Mouse (Mus musculus) midbrain, embryonic 13.5 days (tissue): ENCODE measurements around the gene Aste1. TPM values are rescaled to one million over a fixed set of nuclear protein-coding genes. Genes with fewer than 3 reads are reported as not detected.

ENCODE experiments used
- ATAC-seq: fragments of 200-750 bp; cut with Nextera tagmentation; 2 replicates; pipeline ENCODE4 v1.8.0; 2017; ENCODE audit warnings: mild to moderate bottlenecking, moderate TSS enrichment, moderate library complexity
- H3K27ac ChIP-seq: fragments of 300-500 bp; sonication (generic); 2 replicates; pipeline ENCODE4 v1.5.1; 2015; ENCODE audit warnings: inconsistent platforms, mild to moderate bottlenecking, moderate library complexity
- H3K27me3 ChIP-seq: fragments of 300-500 bp; sonication (generic); 2 replicates; pipeline ENCODE4 v1.6.1; 2015; ENCODE audit warnings: mild to moderate bottlenecking, inconsistent platforms
- H3K36me3 ChIP-seq: fragments of 300-500 bp; sonication (generic); 2 replicates; pipeline ENCODE4 v1.6.1; 2015; ENCODE audit warnings: mild to moderate bottlenecking, inconsistent platforms
- H3K4me1 ChIP-seq: fragments of 300-500 bp; sonication (generic); replicated peaks from 2 replicates; pipeline ENCODE4 v1.6.1; 2015; ENCODE audit warnings: inconsistent platforms
- H3K4me2 ChIP-seq: fragments of 300-500 bp; sonication (generic); replicated peaks from 2 replicates; pipeline ENCODE4 v1.6.1; 2015; ENCODE audit warnings: moderate library complexity, mild to moderate bottlenecking, inconsistent platforms
- H3K4me3 ChIP-seq: fragments of 300-500 bp; sonication (generic); replicated peaks from 2 replicates; pipeline ENCODE4 v1.5.1; 2015; ENCODE audit warnings: mild to moderate bottlenecking, inconsistent platforms
- H3K9ac ChIP-seq: fragments of 300-500 bp; sonication (generic); replicated peaks from 2 replicates; pipeline ENCODE4 v1.6.1; 2015; ENCODE audit warnings: mild to moderate bottlenecking, inconsistent platforms
- H3K9me3 ChIP-seq: fragments of 300-500 bp; sonication (generic); 2 replicates; pipeline ENCODE4 v1.6.1; 2016; ENCODE audit warnings: mild to moderate bottlenecking, inconsistent platforms
- WGBS: fragments of 180-500 bp; shearing (Covaris S2); methylation state at CpG from one replicate; pipeline ENCODE4 v1.1.7; 2015; 5-methylcytosine and 5-hydroxymethylcytosine counted together
- polyA plus RNA-seq: library from polyadenylated mRNA; unstranded; fragments of >200 nt; fragmentation: Nextera tagmentation; extraction: Ambion mirVana; gene quantifications from 2 replicates; pipeline ENCODE4 v1.2.1, GENCODE M21; 2015

Gene Aste1
- polyA plus RNA-seq, 1 experiment from 2014 or later, result 14.3 TPM

GRCm38 (mm10) chr9:105379533-105380145 lies 15.6 kb upstream of the Aste1 start:
- WGBS, result 34% methylated on average over 8 of the region's 8 CpGs
- peak overlapping the region; percentile 35 for H3K27ac ChIP-seq
- no peaks in the 10 kb centered on the region for H3K36me3 ChIP-seq
- no peaks in the 10 kb centered on the region for H3K27me3 ChIP-seq
- no peak overlapping the region for H3K9ac ChIP-seq
- no peaks in the 10 kb centered on the region for H3K9me3 ChIP-seq
- H3K4me2 ChIP-seq, result no peak overlapping the region
- ATAC-seq, result peak; percentile 98
- no peak overlapping the region for H3K4me3 ChIP-seq
- H3K4me1 ChIP-seq, result peaks cover 38% of the 10 kb centered on the region

- Histone ChIP-seq H3K27me3 (no peaks in the 10 kb centered on the region), H3K36me3 (no peaks in the 10 kb centered on the region), H3K9me3 (no peaks in the 10 kb centered on the region), H3K9ac (no peak overlapping the region), H3K4me1 (no peaks in the 10 kb centered on the region), H3K27ac (no peak overlapping the region), H3K4me3 (no peak overlapping the region), H3K4me2 (no peak overlapping the region)
- ATAC-seq, result no peak
- 84% methylated on average over 5 of the region's 5 CpGs for WGBS
Measured at GRCm38 (mm10) chr9:105387403-105387802, 7.8 kb upstream of the Aste1 start.

- peaks cover 5% of the 10 kb centered on the region; the same call in 1 of the 2 replicates for H3K27me3 ChIP-seq
- no peaks in the 10 kb centered on the region for H3K4me1 ChIP-seq
- H3K4me2 ChIP-seq, result no peak overlapping the region
- no peak overlapping the region for H3K4me3 ChIP-seq
- H3K9me3 ChIP-seq, result no peaks in the 10 kb centered on the region
- no peaks in the 10 kb centered on the region for H3K36me3 ChIP-seq
- 17% methylated on average over 4 of the region's 4 CpGs for WGBS
- H3K27ac ChIP-seq, result no peak overlapping the region
- ATAC-seq, result no peak
- H3K9ac ChIP-seq, result no peak overlapping the region
Measured at GRCm38 (mm10) chr9:105389289-105389688, 5.9 kb upstream of the Aste1 start.

- Histone ChIP-seq H3K9me3 (no peaks in the 10 kb centered on the region), H3K27me3 (peaks cover 8% of the 10 kb centered on the region; the same call in 1 of the 2 replicates), H3K4me1 (peaks cover 4% of the 10 kb centered on the region), H3K4me3 (no peak overlapping the region), H3K27ac (no peak overlapping the region), H3K9ac (no peak overlapping the region), H3K36me3 (no peaks in the 10 kb centered on the region), H3K4me2 (no peak overlapping the region)
- 75% methylated on average over 4 of the region's 5 CpGs for WGBS
- no peak for ATAC-seq
Measured at GRCm38 (mm10) chr9:105390616-105391015, 4.6 kb upstream of the Aste1 start.

- Histone ChIP-seq H3K4me2 (peak overlapping the region; percentile 62), H3K9ac (peak overlapping the region; percentile 73; the same call in 1 of the 2 replicates), H3K27ac (no peak overlapping the region), H3K36me3 (peaks cover 14% of the 10 kb centered on the region), H3K27me3 (peaks cover 8% of the 10 kb centered on the region; the same call in 1 of the 2 replicates), H3K4me3 (peak overlapping the region; percentile 69), H3K9me3 (no peaks in the 10 kb centered on the region), H3K4me1 (peaks cover 36% of the 10 kb centered on the region)
- 13% methylated on average over 11 of the region's 11 CpGs for WGBS
- ATAC-seq, result peak; percentile 43
Measured at GRCm38 (mm10) chr9:105394720-105395119, 472 bp upstream of the Aste1 start.

- no peak overlapping the region for H3K27ac ChIP-seq
- no peak for ATAC-seq
- H3K9ac ChIP-seq, result no peak overlapping the region
- no peaks in the 10 kb centered on the region for H3K27me3 ChIP-seq
- no peak overlapping the region for H3K4me3 ChIP-seq
- 94% methylated on average over 6 of the region's 6 CpGs for WGBS
- peaks cover 37% of the 10 kb centered on the region for H3K36me3 ChIP-seq
- H3K4me2 ChIP-seq, result no peak overlapping the region
- H3K9me3 ChIP-seq, result no peaks in the 10 kb centered on the region
- no peaks in the 10 kb centered on the region for H3K4me1 ChIP-seq
Measured at GRCm38 (mm10) chr9:105408549-105408948, 13.4 kb downstream of the Aste1 start.

GRCm38 (mm10) chr9:105459032-105459431 lies 63.8 kb downstream of the Aste1 start:
- no peaks in the 10 kb centered on the region for H3K27me3 ChIP-seq
- H3K36me3 ChIP-seq, result peaks cover 53% of the 10 kb centered on the region
- WGBS, result 97% methylated on average over 13 of the region's 13 CpGs
- no peak overlapping the region for H3K27ac ChIP-seq
- H3K9ac ChIP-seq, result no peak overlapping the region
- H3K4me3 ChIP-seq, result no peak overlapping the region
- H3K4me2 ChIP-seq, result no peak overlapping the region
- H3K4me1 ChIP-seq, result no peaks in the 10 kb centered on the region
- H3K9me3 ChIP-seq, result no peaks in the 10 kb centered on the region
- ATAC-seq, result no peak

- Histone ChIP-seq H3K27me3 (no peaks in the 10 kb centered on the region), H3K27ac (no peak overlapping the region), H3K4me3 (no peak overlapping the region), H3K9me3 (no peaks in the 10 kb centered on the region), H3K4me1 (no peaks in the 10 kb centered on the region), H3K9ac (no peak overlapping the region), H3K4me2 (no peak overlapping the region), H3K36me3 (peaks cover 50% of the 10 kb centered on the region)
- no peak for ATAC-seq
- WGBS, result 96% methylated on average over 7 of the region's 7 CpGs
Measured at GRCm38 (mm10) chr9:105461496-105461895, 66.3 kb downstream of the Aste1 start.

Other genes with a start within 250 kb of the Aste1 start
- 1.6 and 3.4 TPM in 2 replicates for gene Nek11, start 132 bp downstream of the Aste1 start, polyA plus RNA-seq
- 85.8 and 89.0 TPM in 2 replicates for gene Atp2c1, start 131.9 kb downstream of the Aste1 start, polyA plus RNA-seq
- 20.0 and 21.3 TPM in 2 replicates for gene Pik3r4, start 247.6 kb downstream of the Aste1 start, polyA plus RNA-seq